Comparison of ENCODE assay signal across 8 mouse cellular contexts in the genomic region with DNA sequence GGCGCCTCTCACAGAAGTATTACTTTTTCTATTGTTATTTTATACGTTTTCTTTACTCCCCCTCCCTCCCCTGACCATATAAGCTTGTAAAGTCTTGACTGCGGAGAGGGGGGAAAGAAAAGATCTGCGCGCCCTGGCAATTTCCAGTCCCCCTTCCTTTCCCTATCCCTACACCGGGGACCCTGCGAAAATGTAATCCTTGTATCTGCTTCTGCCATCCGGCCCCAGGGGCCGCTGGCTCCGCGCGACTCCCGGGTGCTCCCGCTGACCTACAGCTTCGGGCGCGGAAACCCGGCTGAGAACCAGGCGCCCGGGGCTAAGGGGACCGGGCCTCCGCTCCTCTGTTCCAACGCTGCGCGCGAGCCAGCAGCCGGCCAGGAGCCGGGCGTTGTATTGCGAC. TPM values are rescaled to one million over a fixed set of nuclear protein-coding genes. Genes with fewer than 3 reads are reported as not detected.
DNase-seq lines count a peak whose midpoint lies in the region; ATAC-seq and TF ChIP-seq lines count a peak whose summit lies in the region.

No protein-coding gene starts in this region.

- H3K27me3 ChIP-seq in lung, postnatal 0 days (replicated peaks; ENCODE audit: insufficient read depth, low read length): peaks cover 48% of the 10 kb centered on the region; the same call in 1 of the 2 replicates
- H3K27me3 ChIP-seq in limb, embryonic 14.5 days (ENCODE audit: control insufficient read depth, insufficient read depth, low read length): peaks cover 54% of the 10 kb centered on the region; the same call in 1 of the 2 replicates
- H3K27me3 ChIP-seq in stomach, embryonic 15.5 days (replicated peaks): peaks cover 43% of the 10 kb centered on the region

- peak; percentile 54 for DNase-seq in embryo, embryonic 10.5 days (ENCODE audit: low spot score)
- no peak for DNase-seq in embryo, embryonic 10 days (ENCODE audit: low spot score)
- DNase-seq in lung, postnatal 0 days (ENCODE audit: low spot score): no peak
- DNase-seq in lung, postnatal 36 days: no peak
- no peak for DNase-seq in limb, embryonic 14.5 days (ENCODE audit: low spot score)
- no peak for DNase-seq in right cerebral cortex, postnatal 4 days
- DNase-seq in lung, postnatal 10 days: no peak

- peak overlapping the region; percentile 34 for H3K4me3 ChIP-seq in lung, postnatal 0 days (ENCODE audit: low read depth, low read length)
- peak overlapping the region; percentile 65 for H3K4me3 ChIP-seq in limb, embryonic 14.5 days (replicated peaks; ENCODE audit: low read length)
- peak overlapping the region; percentile 23; the same call in 1 of the 2 replicates for H3K4me3 ChIP-seq in stomach, embryonic 15.5 days (replicated peaks)

- H3K4me1 ChIP-seq in lung, postnatal 0 days (ENCODE audit: insufficient read depth, low read depth, low read length): 0 out of 2 replicates have a peak, but pooled peaks cover 9% of the 10 kb centered on the region
- peaks cover 38% of the 10 kb centered on the region for H3K4me1 ChIP-seq in limb, embryonic 14.5 days (ENCODE audit: control insufficient read depth, insufficient read depth, low read length)
- H3K4me1 ChIP-seq in stomach, embryonic 15.5 days: peaks cover 10% of the 10 kb centered on the region

- TF ChIP-seq CTCF in lung, postnatal 0 days (IDR thresholded peaks at IDR 0.05): no peak

- H3K9me3 ChIP-seq in lung, postnatal 0 days (ENCODE audit: low read length): no peaks in the 10 kb centered on the region
- no peaks in the 10 kb centered on the region for H3K9me3 ChIP-seq in limb, embryonic 14.5 days (ENCODE audit: control insufficient read depth, low read length)
- H3K9me3 ChIP-seq in stomach, embryonic 15.5 days: no peaks in the 10 kb centered on the region

- no peaks in the 10 kb centered on the region for H3K36me3 ChIP-seq in lung, postnatal 0 days (ENCODE audit: insufficient read depth, low read length)
- peaks cover 28% of the 10 kb centered on the region for H3K36me3 ChIP-seq in limb, embryonic 14.5 days (ENCODE audit: control insufficient read depth, insufficient read depth, low read length)
- no peaks in the 10 kb centered on the region for H3K36me3 ChIP-seq in stomach, embryonic 15.5 days

- no peak overlapping the region for H3K9ac ChIP-seq in lung, postnatal 0 days (replicated peaks; ENCODE audit: low read depth)
- H3K9ac ChIP-seq in limb, embryonic 14.5 days (ENCODE audit: low read depth, low read length, severe bottlenecking): peak overlapping the region; percentile 42
- H3K9ac ChIP-seq in stomach, embryonic 15.5 days: no peak overlapping the region

- H3K27ac ChIP-seq in lung, postnatal 0 days (ENCODE audit: low read length): no peak overlapping the region
- H3K27ac ChIP-seq in limb, embryonic 14.5 days (replicated peaks; ENCODE audit: low read depth, low read length): 0 out of 2 replicates have a peak overlapping the region, but pooled peaks have one; percentile 43
- H3K27ac ChIP-seq in stomach, embryonic 15.5 days: no peak overlapping the region

- no peak for ATAC-seq in lung, postnatal 0 days
- ATAC-seq in limb, embryonic 14.5 days (ENCODE audit: low FRiP score, low read depth): no peak
- no peak for ATAC-seq in stomach, embryonic 15.5 days (ENCODE audit: insufficient read depth, low FRiP score, low read depth)

- no peak for TF ChIP-seq EP300 in lung, postnatal 0 days (IDR thresholded peaks at IDR 0.05)

- no peak for TF ChIP-seq POLR2A in limb, embryonic 14.5 days (IDR thresholded peaks at IDR 0.05; ENCODE audit: borderline replicate concordance, extremely low read depth, insufficient read depth, insufficient read length)

- WGBS in lung, postnatal 0 days: 15% methylated on average over 30 of the region's 30 CpGs
- WGBS in limb, embryonic 14.5 days: 7% methylated on average over 30 of the region's 30 CpGs
- WGBS in stomach, embryonic 15.5 days: 20% methylated on average over 30 of the region's 30 CpGs

- peak overlapping the region; percentile 52 for H3K4me2 ChIP-seq in lung, postnatal 0 days (replicated peaks; ENCODE audit: low read depth, low read length)
- peak overlapping the region; percentile 61 for H3K4me2 ChIP-seq in limb, embryonic 14.5 days (replicated peaks; ENCODE audit: low read depth, low read length, severe bottlenecking)
- peak overlapping the region; percentile 67 for H3K4me2 ChIP-seq in stomach, embryonic 15.5 days

RNA-seq across cellular contexts. Expression of gene Osr1, which starts 11.1 kb away (rescaled TPM):
- polyA plus RNA-seq in lung, postnatal 0 days (2015; fragmentation: Nextera tagmentation; extraction: Ambion mirVana): 8.2 and 10.8 TPM in 2 replicates
- polyA plus RNA-seq in limb, embryonic 14.5 days (2012; rRNA removed): 118 and 165 TPM in 2 replicates
- polyA plus RNA-seq in limb, embryonic 14.5 days (2014; fragmentation: Nextera tagmentation; extraction: Ambion mirVana): 82.5 and 99.7 TPM in 2 replicates
- polyA plus RNA-seq in stomach, embryonic 15.5 days (2015; fragmentation: Nextera tagmentation; extraction: Ambion mirVana): 45.5 and 47.2 TPM in 2 replicates
